Mouse (Mus musculus) lung, postnatal 36 days (tissue): Measurements from ENCODE around the gene Pus7l.
"Not testable (repeated sequence)": the region's sequence is repeated elsewhere in the genome, so short reads cannot be mapped to it uniquely, and the experiment has no call there.

Source experiments
- DNase-seq: peaks from one replicate; pipeline ENCODE4 v3.0.0; 2022; ENCODE audit warnings: mixed read lengths

The Pus7l gene

GRCm38 (mm10) chr15:94542567-94543408 lies 559 bp downstream of the Pus7l start:
- no peak for DNase-seq

GRCm38 (mm10) chr15:94539296-94539695 lies 4.1 kb downstream of the Pus7l start:
- no peak for DNase-seq

GRCm38 (mm10) chr15:94535521-94535920 lies 7.8 kb downstream of the Pus7l start:
- DNase-seq: no peak

- no peak for DNase-seq
Measured at GRCm38 (mm10) chr15:94532956-94533355, 10.4 kb downstream of the Pus7l start.

GRCm38 (mm10) chr15:94532306-94532705 lies 11.0 kb downstream of the Pus7l start:
- no peak for DNase-seq

- peak; percentile 17 for DNase-seq
Measured at GRCm38 (mm10) chr15:94530519-94530918, 12.8 kb downstream of the Pus7l start.

- no peak for DNase-seq
Measured at GRCm38 (mm10) chr15:94524956-94525355, 18.4 kb downstream of the Pus7l start.

- no peak for DNase-seq
Measured at GRCm38 (mm10) chr15:94523251-94523650, 20.1 kb downstream of the Pus7l start.

GRCm38 (mm10) chr15:94520959-94521358 lies 22.4 kb downstream of the Pus7l start:
- DNase-seq: no peak

GRCm38 (mm10) chr15:94520205-94520900 lies 23.0 kb downstream of the Pus7l start:
- DNase-seq: peak; percentile 72

GRCm38 (mm10) chr15:94517913-94518491 lies 25.3 kb downstream of the Pus7l start:
- DNase-seq: no peak

GRCm38 (mm10) chr15:94503451-94504215 lies 39.7 kb downstream of the Pus7l start:
- no peak for DNase-seq

- DNase-seq: no peak
Measured at GRCm38 (mm10) chr15:94499260-94499659, 44.1 kb downstream of the Pus7l start.

- DNase-seq: no peak
Measured at GRCm38 (mm10) chr15:94495936-94496335, 47.4 kb downstream of the Pus7l start.

GRCm38 (mm10) chr15:94494445-94494844 lies 48.9 kb downstream of the Pus7l start:
- no peak for DNase-seq

- no peak for DNase-seq
Measured at GRCm38 (mm10) chr15:94489433-94489832, 53.9 kb downstream of the Pus7l start.

GRCm38 (mm10) chr15:94488028-94488427 lies 55.3 kb downstream of the Pus7l start:
- DNase-seq: not testable (repeated sequence)

- DNase-seq: no peak
Measured at GRCm38 (mm10) chr15:94482555-94482954, 60.8 kb downstream of the Pus7l start.

- no peak for DNase-seq
Measured at GRCm38 (mm10) chr15:94480792-94481191, 62.6 kb downstream of the Pus7l start.

GRCm38 (mm10) chr15:94480248-94480647 lies 63.1 kb downstream of the Pus7l start:
- no peak for DNase-seq

GRCm38 (mm10) chr15:94479513-94480136 lies 63.7 kb downstream of the Pus7l start:
- no peak for DNase-seq

- DNase-seq: no peak
Measured at GRCm38 (mm10) chr15:94478706-94479105, 64.6 kb downstream of the Pus7l start.
